Mouse (Mus musculus): ENCODE measurements around the gene Fgfr2.

GRCm38 (mm10) chr7:132735145-132735544 is 388.0 kb downstream of the Fgfr2 start:
- peak; percentile 81 for TF ChIP-seq CTCF (IDR thresholded peaks at IDR 0.05)
- TF ChIP-seq EP300 (IDR thresholded peaks at IDR 0.05) = no peak
